Mouse (Mus musculus) adrenal gland, adult 2 months (tissue): ENCODE results near the gene Hsdl1. TPM values are rescaled to one million over a fixed set of nuclear protein-coding genes. Genes with fewer than 3 reads are reported as not detected.

Experiments used
- DNase-seq: peaks from one replicate; pipeline ENCODE4 v3.0.0; 2021
- polyA plus RNA-seq: library from polyadenylated mRNA; depleted of rRNA; stranded (reverse); fragments of >200 nt; gene quantifications from 2 replicates; pipeline ENCODE4 v1.2.3, GENCODE M21; 2012; rRNA removed
- total RNA-seq, 2 experiments: library from RNA; stranded (reverse); gene quantifications; 2 replicates each; pipeline ENCODE4 v1.2.3; 2021

The Hsdl1 gene
- total and polyA plus RNA-seq, 3 experiments: 22.8 to 39.3 (median 38.7) TPM

- DNase-seq: no peak
These were observed 43.6 kb downstream of the Hsdl1 start for GRCm38 (mm10) chr8:119531397-119531796.

GRCm38 (mm10) chr8:119530937-119531336, 44.0 kb downstream of the Hsdl1 start:
- peak; percentile 36 for DNase-seq

GRCm38 (mm10) chr8:119528762-119529161, 46.2 kb downstream of the Hsdl1 start:
- no peak for DNase-seq

GRCm38 (mm10) chr8:119520102-119520501, 54.9 kb downstream of the Hsdl1 start:
- DNase-seq: no peak

- no peak for DNase-seq
These were observed 58.3 kb downstream of the Hsdl1 start for GRCm38 (mm10) chr8:119516674-119517073.

GRCm38 (mm10) chr8:119515767-119516166, 59.2 kb downstream of the Hsdl1 start:
- DNase-seq: no peak

GRCm38 (mm10) chr8:119514940-119515339, 60.0 kb downstream of the Hsdl1 start:
- DNase-seq: no peak

- DNase-seq: no peak
These were observed 61.6 kb downstream of the Hsdl1 start for GRCm38 (mm10) chr8:119513405-119513804.

Other genes starting within 250 kb of the Hsdl1 start
- gene Hsbp1, start 230.7 kb downstream of the Hsdl1 start, total RNA-seq: 100 to 1,000 TPM; 215 to 223 TPM
- gene Hsbp1, start 230.7 kb downstream of the Hsdl1 start, polyA plus RNA-seq: 33.1 and 38.3 TPM in 2 replicates
- gene Mlycd, start 180.3 kb downstream of the Hsdl1 start, total RNA-seq: 10 to 100 TPM; 41.8 to 69.4 TPM
- gene Mlycd, start 180.3 kb downstream of the Hsdl1 start, polyA plus RNA-seq: 110 and 118 TPM in 2 replicates
- 100 to 1,000 TPM; 123 to 166 TPM for gene Osgin1, start 141.1 kb downstream of the Hsdl1 start, total RNA-seq
- gene Osgin1, start 141.1 kb downstream of the Hsdl1 start, polyA plus RNA-seq: 266 and 274 TPM in 2 replicates
- gene Necab2, start 128.5 kb downstream of the Hsdl1 start, total RNA-seq: 1 to 10 TPM; 6.5 to 8.2 TPM
- gene Necab2, start 128.5 kb downstream of the Hsdl1 start, polyA plus RNA-seq: 6.8 and 8.4 TPM in 2 replicates
- gene Slc38a8, start 73.5 kb downstream of the Hsdl1 start, total RNA-seq: not detected
- 0.11 and 0.12 TPM in 2 replicates for gene Slc38a8, start 73.5 kb downstream of the Hsdl1 start, polyA plus RNA-seq
- 10 to 100 TPM; 82.7 to 96.5 TPM for gene Mbtps1, start 16.4 kb downstream of the Hsdl1 start, total RNA-seq
- 86.7 and 89.4 TPM in 2 replicates for gene Mbtps1, start 16.4 kb downstream of the Hsdl1 start, polyA plus RNA-seq
- under 1 TPM in 1 of 2 experiments, not detected in 1; 0.09 TPM for gene Dnaaf1, start 52 bp upstream of the Hsdl1 start, total RNA-seq
- gene Dnaaf1, start 52 bp upstream of the Hsdl1 start, polyA plus RNA-seq: not detected in 2 replicates
- gene Taf1c, start 30.0 kb upstream of the Hsdl1 start, total RNA-seq: 10 to 100 TPM; 10.7 to 12.5 TPM
- 41.3 and 46.2 TPM in 2 replicates for gene Taf1c, start 30.0 kb upstream of the Hsdl1 start, polyA plus RNA-seq
- not detected for gene Adad2, start 37.6 kb upstream of the Hsdl1 start, total RNA-seq
- not detected in 2 replicates for gene Adad2, start 37.6 kb upstream of the Hsdl1 start, polyA plus RNA-seq
- gene Kcng4, start 60.5 kb upstream of the Hsdl1 start, total RNA-seq: under 1 TPM; 0.45 to 0.66 TPM
- 1.2 and 1.6 TPM in 2 replicates for gene Kcng4, start 60.5 kb upstream of the Hsdl1 start, polyA plus RNA-seq
- 10 to 100 TPM; 17.0 to 21.0 TPM for gene Wfdc1, start 91.2 kb upstream of the Hsdl1 start, total RNA-seq
- gene Wfdc1, start 91.2 kb upstream of the Hsdl1 start, polyA plus RNA-seq: 41.3 and 51.7 TPM in 2 replicates
- under 1 TPM; 0.24 to 0.46 TPM for gene Atp2c2, start 124.8 kb upstream of the Hsdl1 start, total RNA-seq
- not detected in 2 replicates for gene Atp2c2, start 124.8 kb upstream of the Hsdl1 start, polyA plus RNA-seq
- 10 to 100 TPM in 1 of 2 experiments, 1 to 10 TPM in 1; 8.4 to 12.7 TPM for gene Tldc1, start 203.2 kb upstream of the Hsdl1 start, total RNA-seq
- 13.0 and 13.2 TPM in 2 replicates for gene Tldc1, start 203.2 kb upstream of the Hsdl1 start, polyA plus RNA-seq